Mouse (Mus musculus): ENCODE results near the gene Hivep2. TPM values are rescaled to one million over a fixed set of nuclear protein-coding genes. Genes with fewer than 3 reads are reported as not detected.

Gene Hivep2
- total RNA-seq, 1 experiment = 2.3 TPM

DNA sequence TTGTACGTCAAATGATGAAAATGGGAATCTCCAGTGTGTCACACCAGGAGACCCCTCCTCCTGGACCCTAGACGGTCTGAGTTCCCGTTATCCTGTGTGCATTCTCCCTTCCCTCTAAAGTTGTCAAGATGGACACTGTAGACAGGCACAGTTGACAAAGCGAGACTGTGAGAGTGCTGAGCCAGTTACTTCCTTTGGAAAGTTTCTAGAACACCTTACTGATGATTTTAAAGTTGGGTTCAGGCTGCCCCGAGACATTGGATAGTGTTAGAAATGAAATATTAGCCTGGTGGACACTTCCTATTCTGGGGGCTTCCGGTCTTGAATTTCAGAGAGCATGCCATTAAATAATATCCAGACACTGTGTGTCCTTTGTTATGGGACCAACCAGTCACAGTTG lies 83.8 kb downstream of the Hivep2 start:
- Histone ChIP-seq H3K27ac (ENCODE audit: insufficient read depth, low read depth, low read length, poor library complexity, severe bottlenecking) (no peak overlapping the region), H3K9me3 (ENCODE audit: control insufficient read depth, insufficient read depth, low read depth, low read length) (no peaks in the 10 kb centered on the region), H3K36me3 (ENCODE audit: control insufficient read depth, insufficient read depth, low read length, poor library complexity, severe bottlenecking) (no peaks in the 10 kb centered on the region), H3K4me1 (ENCODE audit: control insufficient read depth in 2 of 2, insufficient read depth in 2 of 2, low read length in 2 of 2, poor library complexity in 1 of 2) (peaks cover 0 to 2% of the 10 kb centered on the region in 2 experiments; a peak in 1 of 4 replicates), H3K4me3 (ENCODE audit: insufficient read depth in 1 of 2, low read depth in 1 of 2, low read length in 2 of 2, poor library complexity in 1 of 2, severe bottlenecking in 1 of 2) (no peak overlapping the region), H3K9ac (ENCODE audit: insufficient read depth, low read depth, low read length, poor library complexity, severe bottlenecking) (no peak overlapping the region)
- DNase-seq (ENCODE audit: low read depth, low spot score) = no peak
- in situ Hi-C loops (cut with MboI; ENCODE audit: low sequenced_read_pairs in 2 of 2, unreplicated experiment in 2 of 2) = no loop called here
- TF ChIP-seq ZC3H11A (IDR thresholded peaks at IDR 0.05; ENCODE audit: borderline replicate concordance, low read depth, low read length) (no peak), CHD2 (IDR thresholded peaks at IDR 0.05; ENCODE audit: low read depth, low read length) (no peak), MAFK (IDR thresholded peaks at IDR 0.05; ENCODE audit: insufficient read depth, low read depth, low read length) (no peak)

DNA sequence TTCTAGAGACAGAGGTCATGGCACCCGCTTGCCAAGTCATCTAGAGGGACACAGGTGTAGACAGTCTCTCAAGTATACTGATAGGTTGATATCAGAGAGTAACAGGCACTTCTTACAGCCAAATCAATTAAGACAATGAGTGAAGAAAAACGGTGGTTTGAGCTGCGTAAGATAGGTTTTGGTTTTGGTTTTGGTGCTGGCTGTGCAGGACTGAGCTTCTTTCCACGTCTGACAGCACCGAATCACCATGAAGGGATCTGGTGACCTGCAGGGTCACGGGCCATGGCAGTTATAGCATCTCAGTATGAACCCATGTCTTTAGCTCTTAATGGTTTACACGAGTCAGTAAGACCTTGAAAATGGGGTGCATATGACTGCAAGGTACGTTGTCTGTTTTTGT lies 84.7 kb downstream of the Hivep2 start:
- Histone ChIP-seq H3K27ac (ENCODE audit: insufficient read depth, low read depth, low read length, poor library complexity, severe bottlenecking) (no peak overlapping the region), H3K9me3 (ENCODE audit: control insufficient read depth, insufficient read depth, low read depth, low read length) (no peaks in the 10 kb centered on the region), H3K4me1 (ENCODE audit: control insufficient read depth in 2 of 2, insufficient read depth in 2 of 2, low read length in 2 of 2, poor library complexity in 1 of 2) (no peaks in the 10 kb centered on the region; a peak in 1 of 4 replicates), H3K4me3 (ENCODE audit: insufficient read depth in 1 of 2, low read depth in 1 of 2, low read length in 2 of 2, poor library complexity in 1 of 2, severe bottlenecking in 1 of 2) (no peak overlapping the region), H3K9ac (ENCODE audit: insufficient read depth, low read depth, low read length, poor library complexity, severe bottlenecking) (no peak overlapping the region), H3K36me3 (ENCODE audit: control insufficient read depth, insufficient read depth, low read length, poor library complexity, severe bottlenecking) (no peaks in the 10 kb centered on the region)
- TF ChIP-seq CHD2 (IDR thresholded peaks at IDR 0.05; ENCODE audit: low read depth, low read length) = no peak
- no peak for TF ChIP-seq ZC3H11A (IDR thresholded peaks at IDR 0.05; ENCODE audit: borderline replicate concordance, low read depth, low read length)
- no peak for TF ChIP-seq ZNF384 (IDR thresholded peaks at IDR 0.05; ENCODE audit: low read depth, low read length)
- no peak for TF ChIP-seq HCFC1 (IDR thresholded peaks at IDR 0.05; ENCODE audit: borderline replicate concordance, insufficient read depth, low read length)
- no peak for TF ChIP-seq MAFK (IDR thresholded peaks at IDR 0.05; ENCODE audit: insufficient read depth, low read depth, low read length)
- no peak for DNase-seq (ENCODE audit: low read depth, low spot score)
- in situ Hi-C loops (cut with MboI; ENCODE audit: low sequenced_read_pairs in 2 of 2, unreplicated experiment in 2 of 2) = no loop called here

DNA sequence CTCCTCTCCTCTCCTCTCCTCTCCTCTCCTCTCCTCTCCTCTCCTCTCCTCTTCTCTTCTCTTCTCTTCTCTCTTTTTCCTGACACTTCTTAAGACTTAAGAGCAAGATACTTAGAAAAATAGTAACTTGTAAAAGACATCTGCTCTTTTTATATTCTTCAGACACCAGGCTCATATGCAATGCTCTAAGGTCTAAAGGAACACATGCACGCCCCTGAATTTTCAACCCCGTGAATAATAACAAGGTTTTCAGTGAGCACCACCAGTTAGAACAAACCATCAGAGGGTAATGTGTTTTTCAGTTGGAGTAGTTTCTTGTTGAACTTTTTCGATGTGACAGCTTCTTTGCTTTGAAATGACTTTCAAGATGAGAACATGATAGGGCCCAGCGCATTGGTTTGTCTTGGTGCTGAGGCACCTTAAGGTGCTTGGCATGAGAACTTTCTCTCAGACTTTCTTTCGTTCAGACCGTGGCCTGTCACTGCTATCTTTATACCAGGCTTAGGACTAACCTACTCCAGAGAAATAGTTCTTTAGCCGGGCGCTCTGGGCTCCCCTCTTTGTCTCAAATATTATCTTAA lies 86.3 kb downstream of the Hivep2 start:
- Histone ChIP-seq H3K9me3 (ENCODE audit: control insufficient read depth, insufficient read depth, low read depth, low read length) (no peaks in the 10 kb centered on the region), H3K9ac (ENCODE audit: insufficient read depth, low read depth, low read length, poor library complexity, severe bottlenecking) (no peak overlapping the region), H3K4me1 (ENCODE audit: control insufficient read depth in 2 of 2, insufficient read depth in 2 of 2, low read length in 2 of 2, poor library complexity in 1 of 2) (peaks cover 0 to 4% of the 10 kb centered on the region in 2 experiments; a peak in 1 of 4 replicates), H3K36me3 (ENCODE audit: control insufficient read depth, insufficient read depth, low read length, poor library complexity, severe bottlenecking) (no peaks in the 10 kb centered on the region), H3K27ac (ENCODE audit: insufficient read depth, low read depth, low read length, poor library complexity, severe bottlenecking) (no peak overlapping the region), H3K4me3 (ENCODE audit: insufficient read depth in 1 of 2, low read depth in 1 of 2, low read length in 2 of 2, poor library complexity in 1 of 2, severe bottlenecking in 1 of 2) (no peak overlapping the region)
- DNase-seq (ENCODE audit: low read depth, low spot score) = no peak
- TF ChIP-seq MAFK (IDR thresholded peaks at IDR 0.05; ENCODE audit: insufficient read depth, low read depth, low read length) (no peak), CHD2 (IDR thresholded peaks at IDR 0.05; ENCODE audit: low read depth, low read length) (no peak), ZNF384 (IDR thresholded peaks at IDR 0.05; ENCODE audit: low read depth, low read length) (no peak), HCFC1 (IDR thresholded peaks at IDR 0.05; ENCODE audit: borderline replicate concordance, insufficient read depth, low read length) (no peak), ZC3H11A (IDR thresholded peaks at IDR 0.05; ENCODE audit: borderline replicate concordance, low read depth, low read length) (no peak)
- in situ Hi-C loops (cut with MboI; ENCODE audit: low sequenced_read_pairs in 2 of 2, unreplicated experiment in 2 of 2) = no loop called here

DNA sequence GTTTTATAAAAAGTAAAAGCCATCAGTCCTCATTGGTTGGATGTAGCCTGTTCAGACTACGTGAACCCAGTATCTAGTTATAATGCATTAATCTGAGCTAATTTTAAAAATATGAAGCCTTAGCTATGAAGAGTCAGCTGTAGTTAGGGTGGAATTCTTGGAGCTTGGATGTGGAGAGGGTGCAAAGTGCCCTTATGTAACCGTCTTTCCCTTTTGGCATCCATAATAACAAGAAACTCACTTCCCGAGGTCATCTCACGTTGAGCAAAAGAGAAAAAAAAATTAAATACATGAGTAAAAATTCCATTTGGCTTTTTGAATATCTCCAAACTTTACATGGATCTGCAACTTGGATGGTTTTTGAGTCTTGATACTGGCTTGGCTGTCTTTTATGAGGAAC lies 89.0 kb downstream of the Hivep2 start:
- no peak overlapping the region for H3K4me3 ChIP-seq (ENCODE audit: insufficient read depth in 1 of 2, low read depth in 1 of 2, low read length in 2 of 2, poor library complexity in 1 of 2, severe bottlenecking in 1 of 2)
- H3K36me3 ChIP-seq (ENCODE audit: control insufficient read depth, insufficient read depth, low read length, poor library complexity, severe bottlenecking) = no peaks in the 10 kb centered on the region
- in situ Hi-C loops (cut with MboI; ENCODE audit: low sequenced_read_pairs in 2 of 2, unreplicated experiment in 2 of 2) = no loop called here
- H3K9ac ChIP-seq (ENCODE audit: insufficient read depth, low read depth, low read length, poor library complexity, severe bottlenecking) = no peak overlapping the region
- H3K4me1 ChIP-seq (ENCODE audit: control insufficient read depth in 2 of 2, insufficient read depth in 2 of 2, low read length in 2 of 2, poor library complexity in 1 of 2) = peaks cover 0 to 7% of the 10 kb centered on the region in 2 experiments; a peak in 1 of 4 replicates
- TF ChIP-seq ZNF384 (IDR thresholded peaks at IDR 0.05; ENCODE audit: low read depth, low read length) (no peak), CHD2 (IDR thresholded peaks at IDR 0.05; ENCODE audit: low read depth, low read length) (no peak), MAFK (IDR thresholded peaks at IDR 0.05; ENCODE audit: insufficient read depth, low read depth, low read length) (no peak), ZC3H11A (IDR thresholded peaks at IDR 0.05; ENCODE audit: borderline replicate concordance, low read depth, low read length) (no peak), HCFC1 (IDR thresholded peaks at IDR 0.05; ENCODE audit: borderline replicate concordance, insufficient read depth, low read length) (no peak)
- no peak overlapping the region for H3K27ac ChIP-seq (ENCODE audit: insufficient read depth, low read depth, low read length, poor library complexity, severe bottlenecking)
- no peak for DNase-seq (ENCODE audit: low read depth, low spot score)
- no peaks in the 10 kb centered on the region for H3K9me3 ChIP-seq (ENCODE audit: control insufficient read depth, insufficient read depth, low read depth, low read length)

Measured in ES-E14 (cell line).